Mouse (Mus musculus): Measurements from ENCODE around the gene Prmt3.

Prmt3 gene

DNA sequence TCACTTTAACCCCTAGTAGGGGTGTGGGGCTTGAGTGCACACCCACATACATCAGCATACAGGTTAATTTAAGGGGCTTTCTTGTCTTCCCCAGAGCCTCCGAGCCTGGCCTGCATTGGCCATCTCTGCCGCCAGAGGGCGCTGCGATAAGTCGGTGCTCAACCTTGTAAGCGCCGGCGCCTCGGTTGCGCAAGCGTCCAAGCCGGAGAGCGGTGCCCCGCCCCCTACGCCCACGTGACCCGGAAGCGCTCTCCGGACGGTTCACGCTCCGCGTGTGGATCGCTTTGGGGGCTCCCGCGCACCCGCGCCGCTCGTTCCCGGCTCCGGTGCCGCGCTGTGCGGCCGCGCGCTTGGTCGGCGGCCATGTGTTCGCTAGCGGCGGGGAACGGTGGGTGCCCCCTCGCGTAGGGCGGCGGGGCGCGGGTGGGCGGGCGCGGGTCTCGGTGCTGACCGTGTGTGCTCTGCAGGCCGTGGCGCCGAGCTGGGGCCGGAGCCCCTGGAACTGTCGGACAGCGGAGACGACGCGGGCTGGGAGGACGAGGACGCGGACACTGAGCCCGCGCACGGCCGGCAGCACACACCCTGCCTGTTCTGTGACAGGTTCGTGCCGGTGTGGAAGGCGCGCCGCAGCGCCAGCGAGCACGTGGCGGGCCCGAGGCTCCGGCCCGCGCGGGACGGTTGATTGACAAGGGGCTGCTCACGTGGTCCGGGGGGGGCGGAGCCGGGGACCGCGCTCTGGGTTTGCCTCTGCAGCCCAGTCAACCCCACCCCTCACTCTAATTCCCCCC is at the start of gene Prmt3:
Gene Prmt3 (plus strand): TSS at position 233 of the 788 bp plus-strand sequence.
- DNase-seq: peak; percentile 98

DNA sequence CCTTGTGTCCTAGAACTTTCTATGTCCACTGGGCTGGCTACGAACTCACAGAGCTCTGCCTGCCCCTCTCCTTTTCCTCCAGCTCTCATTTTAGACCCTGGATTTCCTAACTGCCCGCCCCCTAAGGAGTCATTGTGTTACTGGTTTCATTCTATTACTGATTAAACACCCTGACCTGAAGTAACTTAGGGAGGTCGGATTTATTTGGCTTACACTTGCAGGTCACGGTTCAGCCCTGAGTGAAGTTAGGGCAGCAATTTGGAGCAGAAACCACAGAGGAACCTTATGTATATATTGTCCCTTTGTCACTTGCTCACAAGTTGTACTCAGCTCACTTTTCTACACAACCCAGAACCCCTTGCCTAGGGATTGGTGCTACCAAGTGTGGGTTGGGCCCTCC is 43.8 kb upstream of the Prmt3 start:
- no peak for DNase-seq

DNA sequence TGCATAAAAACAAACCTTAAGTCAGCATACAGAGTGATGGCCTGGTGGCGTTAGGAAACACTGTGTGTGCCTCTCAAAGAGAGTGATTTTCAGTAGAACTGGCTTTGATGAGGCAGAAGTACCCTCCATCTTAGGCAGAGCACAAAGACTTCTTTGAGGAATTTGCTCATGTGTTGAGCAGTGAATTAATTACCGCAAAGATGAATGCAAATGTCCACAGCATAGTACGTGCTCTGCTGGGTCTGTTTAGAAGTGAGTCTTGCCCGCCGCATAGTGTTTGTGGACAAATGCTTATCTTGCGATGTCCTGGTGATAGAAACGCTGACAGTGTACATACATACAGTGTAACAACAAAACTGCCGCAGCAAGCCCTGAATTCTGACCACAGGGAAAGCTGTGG is 38.7 kb upstream of the Prmt3 start:
- no peak for DNase-seq

DNA sequence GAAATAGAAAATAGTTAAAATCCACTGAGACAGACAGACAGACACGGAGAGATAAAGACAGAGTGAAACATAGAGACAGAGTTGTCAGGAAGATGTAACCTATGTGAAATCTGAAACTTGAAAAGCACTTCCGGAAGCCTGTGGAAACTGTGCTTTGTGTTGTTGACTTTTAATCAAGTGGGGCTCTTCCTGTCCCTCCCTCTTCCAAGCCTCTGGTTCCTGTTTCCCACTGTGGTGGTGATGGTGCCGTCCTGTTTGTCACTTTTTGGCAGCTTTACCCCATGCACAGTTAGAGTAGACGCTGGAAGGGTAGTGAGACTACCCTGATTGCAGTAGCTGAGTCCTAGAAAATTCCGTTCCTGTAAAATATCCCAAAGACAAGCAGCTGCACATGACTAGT is 36.7 kb upstream of the Prmt3 start:
- peak; percentile 15 for DNase-seq

DNA sequence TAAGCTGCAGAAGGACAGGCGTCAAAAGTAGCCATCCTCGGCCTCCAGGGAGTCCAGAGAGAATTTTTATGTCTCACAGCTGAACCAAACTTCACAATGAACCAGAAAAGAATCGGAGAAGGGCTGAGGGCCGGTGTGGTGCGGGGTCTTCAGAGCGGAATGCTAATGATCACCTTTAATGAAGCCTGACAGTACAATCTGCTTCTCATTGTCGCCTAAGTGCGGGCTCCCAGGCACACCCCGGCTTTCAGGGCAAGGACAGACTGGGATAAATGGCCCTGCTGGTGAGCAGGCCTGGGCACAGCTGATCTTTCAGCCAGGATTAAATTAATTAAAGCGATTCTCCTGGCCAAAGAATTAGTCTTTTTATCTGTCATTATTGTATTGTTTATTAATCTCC is 36.2 kb upstream of the Prmt3 start:
- no peak for DNase-seq

DNA sequence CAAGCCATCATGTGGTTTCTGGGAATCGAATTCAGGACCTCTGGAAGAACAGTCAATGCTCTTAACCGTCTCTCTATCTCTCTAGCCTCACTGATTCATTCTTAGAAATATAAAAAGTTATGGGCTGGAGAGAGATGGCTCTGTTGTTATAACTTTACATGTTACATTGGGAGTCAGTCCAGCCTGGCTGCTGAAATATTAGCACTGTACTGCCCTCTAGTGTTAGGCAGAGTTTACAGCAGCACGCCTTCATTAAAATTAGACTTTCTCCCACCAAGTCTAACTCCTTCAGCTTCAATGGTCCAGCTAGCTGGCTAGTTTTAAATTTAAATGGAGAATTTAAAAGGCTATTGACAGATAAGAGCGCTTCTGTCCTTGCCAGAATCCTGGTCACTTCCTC is 27.0 kb upstream of the Prmt3 start:
- peak; percentile 61 for DNase-seq

DNA sequence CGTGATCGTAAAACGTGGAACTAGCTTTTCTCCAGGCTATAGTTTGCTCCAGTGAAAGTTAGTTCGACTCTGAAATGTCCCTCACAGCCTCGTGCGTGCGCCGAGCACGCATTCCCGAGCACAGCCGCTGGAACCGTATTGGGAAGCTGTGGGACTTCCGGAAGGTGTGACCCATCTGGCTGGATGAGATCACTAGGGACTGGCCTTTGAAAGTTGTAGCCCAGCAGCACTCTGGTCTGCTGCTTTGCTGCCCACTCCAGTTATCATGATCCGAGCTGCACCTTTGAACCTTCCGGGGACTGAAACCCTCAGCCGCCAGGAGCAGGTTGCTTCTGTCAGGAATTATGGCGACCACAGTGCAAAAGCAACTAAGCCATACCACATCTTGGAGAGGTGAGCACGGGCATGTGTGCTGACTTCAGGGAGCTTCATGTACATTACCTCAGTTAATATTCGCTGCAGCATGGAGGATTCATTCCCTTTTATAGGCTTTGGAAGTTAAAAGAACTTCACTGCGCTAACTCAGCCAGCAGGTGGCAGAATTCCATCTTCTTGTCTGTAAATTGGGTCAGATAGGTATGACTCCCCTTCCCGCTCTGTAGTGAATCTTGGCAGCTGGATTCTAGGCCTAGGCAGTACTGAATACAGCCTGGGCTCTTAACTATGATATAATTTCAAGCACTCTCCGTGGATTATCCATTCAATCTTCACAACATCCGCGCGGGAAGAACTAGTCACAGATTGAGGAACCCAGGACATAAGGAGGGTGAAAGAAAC is 25.2 kb upstream of the Prmt3 start:
- DNase-seq: peak; percentile 67

DNA sequence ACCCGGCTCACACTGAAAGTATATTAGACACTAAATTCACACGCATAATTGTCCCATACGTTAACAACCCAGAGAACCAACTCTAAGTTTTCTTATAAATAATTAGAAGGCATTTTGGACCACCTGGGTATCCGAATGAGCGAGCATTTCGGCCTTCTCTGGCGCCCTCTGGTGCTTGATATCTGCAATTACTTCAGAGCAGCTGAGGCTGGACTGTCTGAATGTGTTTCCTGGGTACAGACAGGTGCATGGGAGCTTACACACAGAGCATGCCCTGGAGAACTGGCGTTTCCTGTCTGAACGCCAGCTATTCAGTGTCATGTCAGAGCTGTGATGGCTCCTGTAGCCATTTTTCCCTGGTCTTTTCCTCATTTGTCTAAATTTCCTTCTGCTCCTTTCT is 23.4 kb upstream of the Prmt3 start:
- DNase-seq: peak; percentile 69

DNA sequence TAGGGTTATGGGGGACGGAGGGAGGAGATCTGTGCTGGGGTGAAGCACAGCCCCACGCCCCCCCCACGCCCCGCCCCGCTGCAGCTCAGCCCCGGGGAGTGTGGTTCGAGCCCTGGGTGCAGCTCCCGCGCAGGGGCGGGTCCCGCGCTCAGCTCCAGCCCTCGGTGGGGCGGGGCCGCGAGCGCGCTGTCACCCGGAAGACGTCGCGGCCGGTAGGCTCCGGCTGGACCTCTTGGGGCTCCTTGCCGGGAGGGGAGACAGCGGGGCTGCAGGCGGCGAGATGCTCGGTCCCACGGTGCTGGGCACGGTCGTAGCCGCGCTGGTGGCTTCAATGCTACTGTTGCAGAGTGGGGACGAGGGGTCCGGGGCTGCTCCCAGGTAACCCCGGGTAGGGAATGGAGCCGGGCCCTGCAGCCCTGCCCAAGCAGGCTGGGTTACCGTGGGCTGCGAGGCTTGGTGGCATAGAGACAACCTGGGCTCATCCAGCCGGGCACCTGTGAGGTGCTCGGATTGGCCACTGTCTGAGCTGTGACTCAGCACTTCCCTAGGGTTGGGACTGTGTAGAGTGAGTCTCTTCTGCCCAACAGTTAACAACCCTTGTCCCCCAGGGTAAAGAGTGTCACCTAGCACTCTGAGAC is 19.1 kb upstream of the Prmt3 start, which contains the start of gene Htatip2:
Gene Htatip2 (plus strand): TSS at position 182 of the 638 bp plus-strand sequence.
- DNase-seq: peak; percentile 71

DNA sequence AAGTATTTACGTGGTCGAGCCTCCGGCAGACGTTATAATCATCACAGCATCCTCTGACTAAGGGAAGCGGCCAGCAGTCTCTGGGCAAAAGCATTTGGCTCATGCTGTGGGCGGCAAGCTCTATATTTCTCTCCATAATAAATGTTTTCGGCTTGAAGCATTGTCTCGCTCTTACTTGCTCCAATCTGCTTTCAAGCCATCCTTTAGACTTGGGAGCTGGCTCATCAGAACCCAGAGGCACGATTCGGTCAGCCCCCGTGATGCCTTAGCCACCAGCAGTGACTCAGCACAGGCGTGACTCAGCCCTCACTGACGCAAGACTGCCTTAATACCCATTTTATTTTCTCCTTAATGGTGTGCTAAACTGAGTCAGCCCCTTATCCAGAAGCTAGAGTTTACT is 15.5 kb upstream of the Prmt3 start:
- peak; percentile 11 for DNase-seq

DNA sequence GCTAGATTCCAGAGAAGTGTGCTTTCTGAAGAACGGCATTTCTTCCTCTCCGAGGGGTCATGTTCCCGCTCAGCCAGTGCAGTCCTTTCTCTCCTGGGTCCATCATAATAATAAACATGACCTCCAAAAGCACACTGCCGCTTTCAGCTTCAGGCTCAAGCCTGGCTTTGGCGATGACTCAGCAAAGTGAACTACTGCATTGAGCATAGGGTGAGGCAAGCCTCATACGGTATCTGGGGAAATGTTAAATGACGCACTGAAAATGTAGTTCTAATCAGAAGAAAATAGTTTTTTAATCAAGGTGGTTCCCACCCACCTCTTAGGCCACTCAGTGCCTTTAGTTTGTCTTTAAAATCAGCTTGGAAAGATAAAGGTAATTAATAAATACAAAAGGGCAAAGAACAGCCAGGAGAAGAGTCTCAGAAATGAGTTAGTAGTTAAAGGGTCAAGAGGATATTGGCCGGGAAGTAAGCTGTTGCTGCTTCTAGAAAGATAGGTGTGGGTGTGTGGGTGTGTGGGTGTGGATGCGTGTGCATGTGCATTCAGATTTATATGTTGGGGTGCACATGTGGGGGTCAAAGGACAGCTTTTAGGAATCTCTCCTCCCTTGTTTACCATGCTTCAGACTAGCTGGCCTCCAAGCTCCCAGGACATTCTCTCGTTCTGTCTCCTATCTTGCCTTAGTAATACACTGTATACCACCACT is 14.0 kb upstream of the Prmt3 start:
- DNase-seq: no peak

DNA sequence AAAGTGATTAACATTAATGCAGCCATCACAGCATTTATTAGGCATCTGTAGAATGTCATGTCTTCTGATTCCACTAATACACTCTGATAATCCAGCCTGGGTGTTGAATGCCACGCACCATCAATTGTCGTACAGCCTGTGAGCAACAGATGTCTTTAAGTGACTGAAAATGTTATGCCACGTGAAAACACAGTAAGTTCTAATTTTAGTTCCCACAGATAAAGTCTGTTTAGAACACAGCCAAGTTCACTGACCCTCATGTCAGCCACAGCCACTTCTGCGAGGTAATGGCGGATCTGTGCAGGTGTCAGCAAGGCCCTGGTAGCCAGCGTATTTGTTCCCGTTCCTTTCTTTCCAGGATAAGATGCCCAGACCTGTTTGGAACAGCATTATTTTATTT is 12.0 kb upstream of the Prmt3 start:
- DNase-seq: no peak

DNA sequence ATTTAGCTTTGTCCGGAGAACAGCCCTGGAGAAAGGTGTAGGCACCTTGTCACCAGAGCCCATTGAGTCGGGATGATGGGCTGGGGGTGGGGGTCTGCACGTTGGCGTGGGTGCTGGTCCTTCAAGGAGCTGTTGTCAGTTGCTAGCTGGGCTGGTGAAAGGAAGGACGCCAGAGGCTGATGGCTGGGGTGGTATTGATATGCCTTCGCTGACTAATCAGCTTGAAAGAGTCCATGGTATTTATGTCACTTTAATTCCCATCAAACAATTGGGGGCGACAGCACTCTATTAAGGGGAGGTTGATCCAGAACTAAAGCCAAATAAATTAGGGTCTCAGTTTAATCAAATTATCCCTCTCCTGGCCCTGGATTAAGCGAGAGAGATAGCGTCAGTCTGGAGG is 9.6 kb upstream of the Prmt3 start:
- DNase-seq: no peak

DNA sequence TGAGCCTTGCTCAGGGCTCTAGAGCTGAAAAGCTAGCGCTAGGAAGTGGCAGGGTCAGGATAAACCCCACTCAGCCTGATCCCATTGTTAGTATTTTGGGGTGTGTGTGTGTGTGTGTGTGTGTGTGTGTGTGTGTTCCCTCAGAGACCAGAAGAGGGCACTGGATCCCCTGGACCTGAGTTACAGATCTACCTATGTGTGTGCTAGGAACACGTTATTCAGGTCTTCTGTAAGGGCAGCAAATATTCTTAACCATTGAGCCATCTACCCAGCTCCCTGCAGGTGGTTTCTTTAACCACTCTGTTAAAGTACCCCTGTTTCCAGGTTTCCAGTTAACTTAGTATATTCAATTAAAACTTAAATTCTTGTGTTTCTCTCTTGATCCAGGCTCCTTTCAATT is 3.8 kb upstream of the Prmt3 start:
- DNase-seq: no peak

- DNase-seq: no peak
Observed at GRCm38 (mm10) chr7:49777585-49777984, 561 bp upstream of the Prmt3 start.

DNA sequence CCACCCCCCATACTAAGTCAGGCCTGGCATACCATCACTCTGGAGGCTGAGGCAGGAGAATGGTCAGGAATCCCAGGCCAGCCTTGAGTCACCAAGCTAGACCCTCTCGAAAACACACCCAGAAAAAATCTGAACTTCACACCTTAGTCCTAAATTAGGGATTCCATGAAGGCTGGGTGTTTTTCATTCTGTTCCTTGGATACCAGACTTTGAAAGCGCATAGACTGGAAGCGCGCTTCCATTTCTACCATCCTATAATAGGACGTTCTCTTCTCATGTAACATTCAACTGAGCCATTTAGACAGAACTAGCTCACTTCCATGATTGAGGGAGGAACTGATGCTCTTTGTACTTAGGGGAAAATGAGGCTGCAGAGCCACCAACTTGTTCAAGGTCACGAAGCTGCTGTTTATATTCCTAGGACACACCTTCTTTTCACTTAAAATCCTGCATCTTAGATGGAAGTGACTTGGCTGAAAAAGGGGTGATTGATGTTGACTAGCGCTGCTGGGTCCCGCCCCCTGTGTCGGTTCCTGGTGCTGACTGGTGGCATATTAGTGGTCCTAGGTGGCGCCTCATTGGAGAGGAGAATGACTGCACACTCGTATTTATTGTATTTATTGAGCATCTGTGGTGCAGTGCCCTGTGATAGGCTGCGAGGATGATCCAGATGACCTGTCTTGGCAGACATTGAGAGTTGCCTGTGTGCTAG is 914 bp downstream of the Prmt3 start:
- DNase-seq: peak; percentile 12

- no peak for DNase-seq
Observed at GRCm38 (mm10) chr7:49783017-49783416, 4.9 kb downstream of the Prmt3 start.

GRCm38 (mm10) chr7:49785141-49785540 is 7.0 kb downstream of the Prmt3 start:
- no peak for DNase-seq

DNA sequence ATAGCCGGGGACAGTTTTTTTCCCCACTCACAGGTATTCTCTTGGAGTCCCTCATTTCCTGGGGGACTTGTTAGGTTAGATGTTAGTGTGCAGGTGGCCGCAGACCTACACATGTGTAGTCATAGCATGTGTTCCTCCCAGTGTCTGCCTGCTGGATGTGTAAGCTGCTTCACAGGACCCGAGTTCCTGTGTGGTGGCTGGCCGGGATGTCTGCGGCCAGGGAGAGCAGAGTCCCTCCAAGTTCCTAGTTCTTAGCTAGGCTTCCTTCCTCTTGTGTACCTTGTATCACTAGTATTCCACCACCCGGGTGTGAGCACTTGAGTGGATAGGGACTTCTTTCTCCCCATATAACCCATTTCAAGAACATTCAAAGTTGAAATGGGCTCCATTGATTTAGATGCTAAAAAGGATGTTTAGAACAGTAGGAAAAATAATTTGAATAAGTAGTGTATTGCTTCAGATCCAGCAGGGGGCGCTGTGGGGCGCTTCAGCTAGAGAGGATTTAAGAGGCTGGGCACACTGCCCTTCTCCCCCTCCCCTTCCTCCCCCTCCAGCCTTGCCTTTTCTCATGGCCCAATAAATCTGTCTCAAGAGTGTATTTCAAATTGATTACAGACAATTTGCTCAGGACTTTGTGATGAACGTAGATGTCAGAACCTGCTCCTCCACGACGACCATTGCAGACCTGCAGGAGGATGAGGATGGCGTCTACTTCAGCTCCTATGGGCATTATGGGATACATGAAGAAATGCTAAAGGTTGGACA is 8.7 kb downstream of the Prmt3 start:
- peak; percentile 44 for DNase-seq

DNA sequence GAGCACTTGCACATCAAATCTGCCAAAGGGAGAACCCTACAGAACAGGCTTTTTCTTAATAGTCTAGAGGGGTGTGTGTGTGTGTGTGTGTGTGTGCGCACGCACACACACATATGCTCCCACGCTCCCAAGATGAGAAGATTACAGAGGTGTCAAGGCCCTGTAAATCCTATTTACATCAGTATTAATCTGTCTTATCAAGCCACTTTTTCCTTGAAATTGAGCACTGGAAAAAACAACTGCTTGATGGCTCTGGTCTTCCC is 9.2 kb downstream of the Prmt3 start:
- DNase-seq: no peak

DNA sequence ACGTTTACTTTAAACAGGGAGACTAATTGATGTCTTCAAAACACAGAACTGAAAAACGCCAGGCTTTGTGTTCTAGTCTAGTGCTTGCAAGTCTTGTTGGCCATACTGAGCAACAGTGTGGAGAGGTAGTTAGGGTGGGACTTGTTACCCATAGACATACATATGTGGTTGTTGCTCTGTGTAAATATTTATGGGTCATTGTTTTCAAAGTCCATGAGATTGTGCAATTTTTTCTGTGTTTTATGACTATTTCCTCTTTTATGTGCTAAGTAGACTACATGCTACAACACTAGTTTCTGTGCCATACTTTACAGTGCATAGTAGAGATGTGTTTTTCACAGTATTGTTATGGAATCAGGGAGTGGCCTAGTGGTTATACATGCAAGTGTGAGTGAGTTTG is 16.2 kb downstream of the Prmt3 start:
- no peak for DNase-seq

DNA sequence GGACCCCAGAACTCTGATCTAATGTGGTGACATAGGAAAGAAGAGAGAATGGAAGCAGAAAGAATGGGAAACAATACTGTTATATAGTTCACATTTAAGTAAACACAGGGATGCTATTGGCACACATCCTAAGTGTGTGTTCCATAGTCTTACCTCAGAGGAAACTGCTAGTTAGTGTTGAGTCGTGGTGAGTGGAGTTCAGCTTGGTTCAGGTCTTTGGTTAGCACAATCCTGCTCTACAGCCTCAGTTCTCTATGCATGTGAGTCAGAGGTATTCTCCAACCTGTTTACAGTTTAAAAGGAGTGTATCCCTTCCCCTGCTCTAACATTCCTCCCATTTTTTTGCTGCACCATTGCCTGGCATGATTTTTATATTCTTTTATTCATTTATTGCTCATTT is 19.0 kb downstream of the Prmt3 start:
- DNase-seq: no peak

Measured in lung, postnatal 36 days (tissue).